ENCODE assay signal across 21 mouse cellular contexts in genomic region chr4:62569603-62570002, GRCm38 (mm10). TPM values are rescaled to one million over a fixed set of nuclear protein-coding genes. Genes with fewer than 3 reads are reported as not detected.
"Had no signal": no experiment of that assay in that cellular context is flagged by ENCODE, and none has a peak within 500 bp of the region (broad histone marks: within the 10 kb centered on the region; RNA-seq: fewer than 3 reads in every experiment).

No protein-coding gene starts in this region.

- H3K4me2 ChIP-seq: limb, embryonic 12.5 days; limb, embryonic 15.5 days; liver, embryonic 11.5 days; midbrain, embryonic 12.5 days; midbrain, embryonic 15.5 days; neural tube, embryonic 12.5 days; neural tube, embryonic 15.5 days; stomach, embryonic 15.5 days had no signal

- H3K9ac ChIP-seq: limb, embryonic 12.5 days; limb, embryonic 15.5 days; liver, embryonic 14.5 days; liver, postnatal 0 days; midbrain, embryonic 12.5 days; midbrain, embryonic 15.5 days; neural tube, embryonic 12.5 days; neural tube, embryonic 15.5 days; stomach, embryonic 15.5 days had no signal

- ATAC-seq: liver, postnatal 0 days; midbrain, embryonic 15.5 days had no signal

- H3K36me3 ChIP-seq: limb, embryonic 12.5 days; limb, embryonic 15.5 days; midbrain, embryonic 12.5 days; midbrain, embryonic 15.5 days; neural tube, embryonic 12.5 days; neural tube, embryonic 15.5 days; stomach, embryonic 15.5 days had no signal

- H3K4me1 ChIP-seq: midbrain, embryonic 12.5 days; midbrain, embryonic 15.5 days; neural tube, embryonic 15.5 days had no signal

- H3K27ac ChIP-seq: limb, embryonic 12.5 days; limb, embryonic 15.5 days; liver, embryonic 14.5 days; macrophage; midbrain, embryonic 12.5 days; midbrain, embryonic 15.5 days; neural tube, embryonic 12.5 days; neural tube, embryonic 15.5 days; stomach, embryonic 15.5 days had no signal

- H3K27me3 ChIP-seq: limb, embryonic 12.5 days; limb, embryonic 15.5 days; midbrain, embryonic 12.5 days; midbrain, embryonic 15.5 days; neural tube, embryonic 12.5 days; neural tube, embryonic 15.5 days; stomach, embryonic 15.5 days had no signal

- H3K9me3 ChIP-seq: limb, embryonic 12.5 days; limb, embryonic 15.5 days; midbrain, embryonic 12.5 days; midbrain, embryonic 15.5 days; neural tube, embryonic 12.5 days; neural tube, embryonic 15.5 days; stomach, embryonic 15.5 days had no signal

- H3K4me3 ChIP-seq: limb, embryonic 12.5 days; limb, embryonic 15.5 days; midbrain, embryonic 12.5 days; midbrain, embryonic 15.5 days; neural tube, embryonic 12.5 days; neural tube, embryonic 15.5 days; stomach, embryonic 15.5 days had no signal

- DNase-seq: kidney, adult 18-20 months; kidney, adult 9 months; kidney, postnatal 14 days; kidney, postnatal 4 days; left cerebral cortex, postnatal 4 days; liver, postnatal 0 days; lung, postnatal 10 days; right cerebral cortex, adult 18-20 months; right cerebral cortex, postnatal 14 days; right cerebral cortex, postnatal 4 days; thymus, postnatal 25 days had no signal

RNA-seq across cellular contexts. Expression of gene 4933430I17Rik, which starts 44.4 kb away (rescaled TPM):
- polyA plus RNA-seq: liver, postnatal 0 days had no signal
